Mouse (Mus musculus) heart, adult 2 months (tissue): ENCODE data around the gene Zdhhc5.
"Not testable (repeated sequence)": the region's sequence is repeated elsewhere in the genome, so short reads cannot be mapped to it uniquely, and the experiment has no call there.

Source experiments
- CTCF ChIP-seq: fragments of 200-600 bp; IDR thresholded peaks from 2 replicates; pipeline ENCODE4 v1.8.1; 2022; ENCODE audit warnings: antibody characterized with exemption, mild to moderate bottlenecking, moderate library complexity
- EP300 ChIP-seq: fragments of 200-500 bp; IDR thresholded peaks from 2 replicates; pipeline ENCODE4 v1.6.1; 2011; ENCODE audit warnings: low read depth, low read length, control low read depth; ENCODE audit not compliant: insufficient read depth
- POLR2A ChIP-seq: fragments of 200-500 bp; IDR thresholded peaks from 2 replicates; pipeline ENCODE4 v1.6.1; 2011; ENCODE audit warnings: mild to moderate bottlenecking, low read depth, low read length, control low read depth; ENCODE audit not compliant: insufficient read depth

- not testable (repeated sequence) for TF ChIP-seq EP300, POLR2A, CTCF
Measured at GRCm38 (mm10) chr2:84671535-84671934, 43.4 kb downstream of the Zdhhc5 start.
